16 mouse cellular contexts compared by ENCODE assay signal in genomic region chr5:52652606-52653005, GRCm38 (mm10).
"Had no signal": no experiment of that assay in that cellular context is flagged by ENCODE, and none has a peak within 500 bp of the region (broad histone marks: within the 10 kb centered on the region; RNA-seq: fewer than 3 reads in every experiment).

No protein-coding gene starts in this region.

- H3K4me2 ChIP-seq: neural tube, embryonic 13.5 days; neural tube, embryonic 15.5 days; stomach, embryonic 15.5 days had no signal

- H3K27ac ChIP-seq: neural tube, embryonic 13.5 days; neural tube, embryonic 15.5 days; stomach, embryonic 15.5 days; stomach, postnatal 0 days had no signal

- H3K9me3 ChIP-seq: neural tube, embryonic 13.5 days; neural tube, embryonic 15.5 days; stomach, embryonic 15.5 days had no signal

- H3K4me1 ChIP-seq: neural tube, embryonic 13.5 days; neural tube, embryonic 15.5 days; stomach, embryonic 15.5 days had no signal

- H3K4me3 ChIP-seq: neural tube, embryonic 13.5 days; neural tube, embryonic 15.5 days; stomach, embryonic 15.5 days had no signal

- H3K9ac ChIP-seq: neural tube, embryonic 13.5 days; neural tube, embryonic 15.5 days; stomach, embryonic 15.5 days had no signal

- H3K27me3 ChIP-seq: neural tube, embryonic 13.5 days; neural tube, embryonic 15.5 days; stomach, embryonic 15.5 days had no signal

- DNase-seq: retina, postnatal 1 day; right cerebral cortex, adult 18-20 months; right cerebral cortex, postnatal 14 days; right cerebral cortex, postnatal 25 days; right cerebral cortex, postnatal 4 days; spleen, adult 18-20 months; thymus, adult 18-20 months; thymus, adult 2 months; thymus, postnatal 14 days; thymus, postnatal 25 days; thymus, postnatal 36 days; thymus, postnatal 4 days had no signal
